Mouse (Mus musculus) spleen, adult 2 months (tissue): ENCODE measurements around the gene Pgap2. TPM values are rescaled to one million over a fixed set of nuclear protein-coding genes. Genes with fewer than 3 reads are reported as not detected.
"Not testable (repeated sequence)": the region's sequence is repeated elsewhere in the genome, so short reads cannot be mapped to it uniquely, and the experiment has no call there.

Experiments
- DNase-seq, 2 experiments: peaks; one replicate each; pipeline versions ENCODE4 v3.0.0 to v3.0.0-alpha.2; 2012 to 2021; ENCODE audit warnings: low spot score in 2 of 2, low read depth in 1 of 2
- H3K27ac ChIP-seq: fragments of 200-500 bp; 2 replicates; pipeline ENCODE4 v1.5.1; 2012; ENCODE audit warnings: low read length, inconsistent platforms; ENCODE audit not compliant: insufficient read depth
- H3K27me3 ChIP-seq: fragments of 200-500 bp; 2 replicates; pipeline ENCODE4 v1.6.1; 2012; ENCODE audit warnings: mild to moderate bottlenecking, moderate library complexity, low read length, inconsistent platforms; ENCODE audit not compliant: control insufficient read depth, insufficient read depth
- H3K36me3 ChIP-seq: fragments of 200-500 bp; 2 replicates; pipeline ENCODE4 v1.6.1; 2012; ENCODE audit warnings: mild to moderate bottlenecking, low read length, inconsistent platforms; ENCODE audit not compliant: control insufficient read depth, insufficient read depth
- H3K4me1 ChIP-seq: fragments of 200-500 bp; 2 replicates; pipeline ENCODE4 v1.6.1; 2011; ENCODE audit warnings: inconsistent platforms; ENCODE audit not compliant: control insufficient read depth, insufficient read depth, insufficient read length
- H3K4me3 ChIP-seq: fragments of 200-500 bp; 2 replicates; pipeline ENCODE4 v1.5.1; 2011; ENCODE audit warnings: mild to moderate bottlenecking, inconsistent platforms; ENCODE audit not compliant: insufficient read depth, insufficient read length; ENCODE audit errors: extremely low read depth
- CTCF ChIP-seq: fragments of 200-500 bp; IDR thresholded peaks from 2 replicates; pipeline ENCODE4 v1.5.1; 2011; ENCODE audit warnings: mild to moderate bottlenecking, inconsistent platforms; ENCODE audit not compliant: insufficient read depth, insufficient read length, insufficient replicate concordance; ENCODE audit errors: extremely low read depth
- POLR2A ChIP-seq: fragments of 200-500 bp; IDR thresholded peaks from 2 replicates; pipeline ENCODE4 v1.6.1; 2011; ENCODE audit warnings: low read depth, low read length, inconsistent platforms
- WGBS: fragments of 180-500 bp; shearing (Covaris S2); methylation state at CpG from one replicate; pipeline ENCODE4 v1.1.7; 2018; 5-methylcytosine and 5-hydroxymethylcytosine counted together
- polyA plus RNA-seq: library from polyadenylated mRNA; depleted of rRNA; stranded (reverse); fragments of >200 nt; gene quantifications from 2 replicates; pipeline ENCODE4 v1.2.3, GENCODE M21; 2012

Gene Pgap2
- polyA plus RNA-seq, 1 experiment: 57.8 TPM

- H3K4me1 ChIP-seq: peaks cover 5% of the 10 kb centered on the region; the same call in 1 of the 2 replicates
- 90% methylated on average over 3 of the region's 3 CpGs for WGBS
- TF ChIP-seq POLR2A (no peak), CTCF (no peak)
- H3K27ac ChIP-seq: no peak within 1 kb of the TSS
- no peaks in the 10 kb centered on the region; the same call in 1 of the 2 replicates for H3K27me3 ChIP-seq
- H3K4me3 ChIP-seq: no peak within 1 kb of the TSS
- no peaks in the 10 kb centered on the region for H3K36me3 ChIP-seq
- DNase-seq: no peak
These were observed 45.9 kb downstream of the Pgap2 start, which contains the start of gene Rhog for GRCm38 (mm10) chr7:102255954-102256353. Rhog (minus strand) TSS chr7:102256054.

DNA sequence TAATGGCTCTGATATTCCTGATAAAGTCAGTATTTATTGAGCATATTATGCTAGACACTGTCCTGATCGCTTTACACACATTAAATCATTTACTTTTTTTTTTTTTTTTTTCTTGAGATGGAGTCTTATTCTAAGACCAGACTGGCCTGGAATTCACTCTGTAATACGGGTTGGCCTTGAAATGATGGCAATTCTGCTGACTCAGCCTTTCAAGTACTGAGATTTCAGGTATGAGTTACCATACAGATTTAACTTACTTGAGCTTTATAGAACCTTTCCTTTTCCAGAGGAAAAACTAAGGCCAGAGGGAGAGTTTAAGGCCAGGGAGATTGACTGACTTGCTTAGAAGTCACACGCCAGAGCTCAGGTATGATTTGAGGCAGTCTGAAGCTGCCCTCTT is 46.6 kb downstream of the Pgap2 start:
- H3K4me1 ChIP-seq: no peaks in the 10 kb centered on the region
- TF ChIP-seq CTCF (no peak), POLR2A (no peak)
- H3K36me3 ChIP-seq: no peaks in the 10 kb centered on the region
- 94% methylated on average over 3 of the region's 3 CpGs for WGBS
- H3K4me3 ChIP-seq: no peak overlapping the region
- H3K27me3 ChIP-seq: no peaks in the 10 kb centered on the region; the same call in 1 of the 2 replicates
- DNase-seq: no peak
- H3K27ac ChIP-seq: no peak overlapping the region

GRCm38 (mm10) chr7:102258189-102258588 is 48.2 kb downstream of the Pgap2 start:
- H3K4me3 ChIP-seq: no peak overlapping the region
- no peaks in the 10 kb centered on the region for H3K4me1 ChIP-seq
- no peaks in the 10 kb centered on the region for H3K36me3 ChIP-seq
- no peak for TF ChIP-seq POLR2A
- TF ChIP-seq CTCF: peak; percentile 38; the same call in 1 of the 2 replicates
- 23% methylated on average over 4 of the region's 4 CpGs for WGBS
- no peak overlapping the region for H3K27ac ChIP-seq
- H3K27me3 ChIP-seq: no peaks in the 10 kb centered on the region; the same call in 1 of the 2 replicates
- peak; percentile 57 to 79 for DNase-seq

- no peak for DNase-seq
- no peaks in the 10 kb centered on the region for H3K36me3 ChIP-seq
- no peak overlapping the region for H3K4me3 ChIP-seq
- H3K27me3 ChIP-seq: no peaks in the 10 kb centered on the region; the same call in 1 of the 2 replicates
- no peak overlapping the region for H3K27ac ChIP-seq
- WGBS: 66% methylated on average over 3 of the region's 3 CpGs
- H3K4me1 ChIP-seq: no peaks in the 10 kb centered on the region
- TF ChIP-seq CTCF (no peak), POLR2A (no peak)
These were observed 48.7 kb downstream of the Pgap2 start for GRCm38 (mm10) chr7:102258753-102259152.

DNA sequence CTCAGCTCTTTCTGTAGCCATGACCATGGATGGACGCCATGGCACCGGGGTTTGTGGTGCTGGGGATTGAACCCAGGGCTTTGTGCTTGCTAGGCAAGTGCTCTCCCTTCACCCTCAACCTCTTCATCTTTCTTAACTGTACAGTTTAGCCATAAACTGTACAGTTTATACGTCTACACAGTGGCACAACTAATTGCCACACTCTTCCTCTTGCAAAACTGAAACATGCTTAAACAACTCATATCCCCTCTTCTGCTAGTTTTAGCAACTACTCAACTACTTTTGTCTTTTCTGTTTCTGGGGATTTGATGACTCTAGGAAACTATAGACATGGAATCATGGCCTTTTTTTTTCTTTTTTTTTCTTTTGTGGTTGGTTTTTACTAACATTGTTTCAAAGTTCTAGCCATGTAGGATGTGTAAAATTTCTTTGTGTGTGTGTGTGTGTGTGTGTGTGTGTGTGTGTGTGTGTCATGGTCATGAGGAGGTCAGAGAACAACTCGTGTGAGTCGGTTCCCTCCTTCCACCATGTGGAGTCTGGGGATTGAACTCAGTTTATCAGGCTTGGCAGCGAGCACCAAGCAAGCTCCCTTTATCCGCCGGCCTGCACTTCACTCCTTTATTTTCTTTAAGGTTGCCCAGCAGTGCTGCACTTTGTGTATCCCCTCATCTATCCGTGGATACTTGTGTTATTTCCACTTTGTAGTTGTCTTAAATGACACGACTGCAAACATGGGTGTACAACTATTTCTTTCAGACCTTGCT is 49.9 kb downstream of the Pgap2 start:
- H3K27ac ChIP-seq: no peak overlapping the region
- no peak overlapping the region for H3K4me3 ChIP-seq
- WGBS: 86% methylated on average over 10 of the region's 10 CpGs
- DNase-seq: no peak
- TF ChIP-seq CTCF (no peak), POLR2A (no peak)
- no peaks in the 10 kb centered on the region; the same call in 1 of the 2 replicates for H3K27me3 ChIP-seq
- no peaks in the 10 kb centered on the region for H3K36me3 ChIP-seq
- H3K4me1 ChIP-seq: no peaks in the 10 kb centered on the region

GRCm38 (mm10) chr7:102260518-102260917 is 50.5 kb downstream of the Pgap2 start:
- DNase-seq: no peak
- H3K27me3 ChIP-seq: no peaks in the 10 kb centered on the region; the same call in 1 of the 2 replicates
- H3K36me3 ChIP-seq: no peaks in the 10 kb centered on the region
- no peak overlapping the region for H3K27ac ChIP-seq
- no peak overlapping the region for H3K4me3 ChIP-seq
- no peaks in the 10 kb centered on the region for H3K4me1 ChIP-seq
- 71% methylated on average over 1 of the region's 1 CpGs for WGBS
- TF ChIP-seq CTCF (no peak), POLR2A (no peak)

GRCm38 (mm10) chr7:102263020-102263419 is 53.0 kb downstream of the Pgap2 start:
- Histone ChIP-seq H3K36me3 (no peaks in the 10 kb centered on the region), H3K27me3 (no peaks in the 10 kb centered on the region; the same call in 1 of the 2 replicates), H3K4me3 (no peak overlapping the region), H3K4me1 (peaks cover 4% of the 10 kb centered on the region), H3K27ac (no peak overlapping the region)
- DNase-seq: no peak
- 97% methylated on average over 2 of the region's 2 CpGs for WGBS
- TF ChIP-seq CTCF (no peak), POLR2A (no peak)

DNA sequence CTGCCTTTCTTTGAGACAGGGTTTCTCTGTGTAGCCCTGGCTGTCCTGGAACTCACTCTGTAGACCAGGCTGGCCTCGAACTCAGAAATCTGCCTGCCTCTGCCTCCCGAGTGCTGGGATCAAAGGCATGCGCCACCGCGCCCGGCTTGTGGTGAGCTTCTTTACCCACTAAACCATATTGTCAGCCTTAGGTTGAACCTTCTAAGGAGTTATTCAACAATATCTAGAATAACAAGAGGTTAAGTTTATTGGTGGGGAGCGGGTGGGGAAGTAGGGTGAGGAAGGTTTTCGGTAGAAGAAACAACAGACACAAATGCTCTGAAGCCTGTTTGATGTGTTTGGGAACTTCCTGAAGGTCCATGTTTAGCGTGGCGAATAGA is 56.0 kb downstream of the Pgap2 start:
- 63% methylated on average over 10 of the region's 10 CpGs for WGBS
- peak overlapping the region; percentile 98 for H3K27ac ChIP-seq
- not testable (repeated sequence) for H3K4me1 ChIP-seq, H3K36me3 ChIP-seq, DNase-seq, H3K27me3 ChIP-seq
- peak overlapping the region; percentile 95; the same call in 1 of the 2 replicates for H3K4me3 ChIP-seq
